Mouse (Mus musculus) mature B cell (primary cell): ENCODE results near the gene Sorbs1.

Experiments used
- in situ Hi-C: fragments of 300-500 bp; cut with MboI; formaldehyde crosslinking; loops from 2 replicates; pipeline ENCODE4 v1.14.3; 2019

Gene Sorbs1

DNA sequence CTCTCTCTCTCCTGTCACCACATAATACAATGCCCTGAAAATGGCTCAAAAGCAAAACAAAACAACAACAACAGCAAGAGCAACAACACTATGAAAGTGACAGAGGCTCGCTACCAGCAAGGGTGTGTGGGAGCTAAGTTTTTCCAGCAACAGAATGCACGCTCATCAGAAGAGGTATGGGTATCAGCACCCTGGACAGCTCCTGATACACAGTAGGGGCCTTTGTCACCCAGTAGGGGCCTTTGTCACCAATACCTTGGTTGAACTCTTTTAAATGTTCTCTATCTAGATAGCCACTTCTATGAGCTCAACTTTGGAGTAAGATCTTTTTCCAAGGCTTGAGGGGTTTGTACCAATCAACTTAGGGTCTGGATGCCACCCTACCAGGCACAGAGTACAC lies 138.9 kb downstream of the Sorbs1 start:
- in situ Hi-C loops, result loop anchor here (25.0 kb wide), 1 partner anchor 338 kb away; no protein-coding TSS in a partner anchor

DNA sequence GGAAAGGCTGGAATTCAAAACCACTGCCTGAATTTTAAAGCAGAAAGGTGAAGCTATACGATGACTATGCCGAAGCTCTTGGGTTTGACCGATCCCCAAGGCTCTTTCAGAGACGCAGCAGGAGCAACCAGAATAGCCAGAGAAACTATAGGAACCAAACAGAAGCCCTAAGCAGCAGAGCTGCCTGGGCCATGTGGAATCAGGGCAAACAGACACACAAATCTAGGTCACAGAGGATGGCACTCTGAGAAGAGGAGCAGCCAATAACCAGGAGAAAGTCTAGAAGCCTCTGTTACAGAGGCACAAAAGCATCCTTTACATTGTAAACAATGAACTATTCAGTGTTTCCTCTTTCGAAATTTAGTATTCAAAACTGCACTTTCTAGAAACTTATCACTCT lies 140.9 kb downstream of the Sorbs1 start:
- in situ Hi-C loops, result loop anchor here (25.0 kb wide), 1 partner anchor 340 kb away; no protein-coding TSS in a partner anchor

- in situ Hi-C loops, result loop anchor here (25.0 kb wide), 1 partner anchor 340 kb away; no protein-coding TSS in a partner anchor
These were observed 141.7 kb downstream of the Sorbs1 start for GRCm38 (mm10) chr19:40371866-40372265.

DNA sequence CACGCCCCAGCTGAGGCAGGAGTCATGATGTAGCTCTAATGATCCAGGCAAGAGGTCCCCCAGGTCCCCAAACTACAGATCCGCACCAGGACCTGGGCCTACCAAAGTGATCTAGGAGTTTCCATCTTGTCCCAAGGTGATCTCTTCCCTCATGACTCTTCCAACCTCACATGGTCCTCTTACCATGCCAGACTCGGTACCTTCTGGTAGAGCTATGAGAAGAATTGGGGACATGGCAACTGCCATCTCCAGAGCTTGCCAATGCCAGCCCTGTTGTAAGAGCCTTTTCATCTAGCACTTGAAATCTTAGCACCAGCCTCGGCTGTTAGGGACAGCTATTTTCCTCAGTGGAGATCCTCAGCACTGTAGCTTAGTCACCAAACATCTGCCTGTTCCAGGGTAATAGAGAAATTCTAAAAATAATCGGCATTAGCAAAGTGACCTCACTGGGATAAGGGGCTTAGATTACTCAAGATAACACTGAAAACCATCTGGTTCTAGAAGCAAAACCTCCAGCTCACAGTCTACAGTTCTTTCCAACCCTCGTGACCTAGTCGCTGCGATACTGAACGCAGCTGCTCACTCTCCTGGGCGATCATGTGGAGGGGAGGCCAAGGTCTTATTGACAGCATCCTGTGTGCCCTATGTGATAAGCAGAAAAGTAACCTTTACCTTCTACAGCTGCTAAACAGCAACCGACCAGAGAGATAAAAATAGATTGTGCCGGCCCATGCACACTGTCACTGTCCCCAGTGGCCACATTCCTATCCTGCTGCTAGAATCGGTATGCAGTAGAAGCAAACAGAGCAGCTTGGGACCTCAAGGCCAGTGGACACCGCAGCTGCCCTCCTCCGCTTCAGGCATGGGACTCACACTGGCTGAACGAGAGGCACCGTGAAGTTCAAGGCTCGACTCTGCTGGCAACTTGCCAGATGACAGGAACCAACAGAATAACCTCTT lies 143.4 kb downstream of the Sorbs1 start:
- in situ Hi-C loops, result loop anchor here (25.0 kb wide), 1 partner anchor 342 kb away; no protein-coding TSS in a partner anchor

DNA sequence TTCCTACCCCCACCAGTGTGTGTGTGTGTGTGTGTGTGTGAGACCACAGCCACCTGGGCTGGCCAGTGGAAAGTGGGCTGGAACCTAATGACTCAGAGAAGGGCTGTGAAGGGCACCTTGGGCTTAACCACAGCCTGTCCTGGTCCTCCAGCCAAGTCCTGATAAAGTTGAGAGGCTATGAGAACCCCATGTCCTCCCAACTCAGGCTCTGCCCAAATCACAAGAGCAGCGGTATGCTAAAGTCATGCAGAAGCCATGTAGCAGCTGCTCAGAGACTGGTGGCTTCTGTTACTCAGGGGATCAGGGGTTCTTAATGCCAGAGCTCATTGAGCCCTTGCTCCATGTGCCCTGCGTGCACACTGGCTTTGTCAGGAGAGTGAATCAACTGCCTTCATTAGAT lies 145.1 kb downstream of the Sorbs1 start:
- in situ Hi-C loops, result loop anchor here (25.0 kb wide), 1 partner anchor 344 kb away; no protein-coding TSS in a partner anchor

DNA sequence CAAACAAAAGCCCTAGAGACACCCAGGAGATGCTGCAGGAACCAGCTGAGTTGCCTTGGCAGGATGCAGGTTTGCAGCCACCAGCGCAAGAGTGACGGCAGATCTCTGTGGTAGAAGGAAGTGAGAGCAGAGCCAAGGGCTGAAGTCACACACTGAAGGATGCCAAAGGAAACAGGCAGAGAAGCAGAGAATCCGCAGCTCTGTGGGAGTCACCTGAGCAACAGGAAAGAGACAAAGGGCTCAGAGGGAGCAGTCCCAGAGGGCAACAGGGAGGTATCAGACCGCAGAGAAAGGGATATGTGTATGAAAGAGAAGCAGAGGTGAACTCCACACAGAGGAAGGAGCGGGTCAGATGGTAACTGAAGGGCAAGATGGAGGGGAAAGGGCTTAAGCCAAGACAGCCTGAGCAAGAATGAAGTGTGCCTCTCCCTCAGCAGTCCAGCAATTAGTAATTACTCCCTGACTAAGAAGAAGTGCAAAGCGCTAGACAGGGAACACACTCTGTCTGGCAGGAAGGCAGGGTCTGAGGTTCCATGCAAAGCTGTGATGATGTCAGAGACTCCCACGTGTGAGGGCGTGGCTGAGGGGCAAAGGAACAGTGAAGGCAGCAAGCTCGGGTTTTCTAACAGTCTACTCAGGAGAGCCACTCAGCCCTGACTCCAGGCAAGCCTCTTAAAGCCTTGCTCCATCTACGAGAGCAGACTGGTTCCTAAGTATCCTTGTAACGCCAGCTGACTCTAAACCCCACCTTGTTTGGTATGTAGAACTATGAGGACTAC lies 147.2 kb downstream of the Sorbs1 start:
- in situ Hi-C loops, result loop anchor here (25.0 kb wide), 1 partner anchor 346 kb away; no protein-coding TSS in a partner anchor

GRCm38 (mm10) chr19:40365137-40365536 lies 148.4 kb downstream of the Sorbs1 start:
- in situ Hi-C loops, result loop anchor here (25.0 kb wide), 1 partner anchor 347 kb away; no protein-coding TSS in a partner anchor

DNA sequence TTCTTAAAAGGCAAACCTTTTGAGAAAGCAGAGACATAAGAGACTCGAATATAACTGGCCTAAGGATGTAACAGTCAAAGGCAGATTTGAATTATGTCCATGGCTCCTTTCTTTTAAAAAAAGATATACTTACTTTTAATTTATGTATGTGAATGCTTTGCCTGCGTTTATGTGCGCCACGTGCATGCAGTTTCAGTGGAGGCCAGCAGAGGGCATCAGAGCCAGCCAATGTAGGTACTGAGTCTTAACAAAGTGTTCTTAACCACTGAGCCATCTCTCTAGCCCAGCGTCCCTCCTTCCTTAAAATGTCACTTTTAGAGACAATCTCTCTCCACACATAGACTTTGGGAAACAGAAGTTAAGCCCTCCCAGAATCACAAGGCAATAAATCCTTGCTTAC lies 150.1 kb downstream of the Sorbs1 start:
- in situ Hi-C loops, result loop anchor here (25.0 kb wide), 1 partner anchor 349 kb away; no protein-coding TSS in a partner anchor

DNA sequence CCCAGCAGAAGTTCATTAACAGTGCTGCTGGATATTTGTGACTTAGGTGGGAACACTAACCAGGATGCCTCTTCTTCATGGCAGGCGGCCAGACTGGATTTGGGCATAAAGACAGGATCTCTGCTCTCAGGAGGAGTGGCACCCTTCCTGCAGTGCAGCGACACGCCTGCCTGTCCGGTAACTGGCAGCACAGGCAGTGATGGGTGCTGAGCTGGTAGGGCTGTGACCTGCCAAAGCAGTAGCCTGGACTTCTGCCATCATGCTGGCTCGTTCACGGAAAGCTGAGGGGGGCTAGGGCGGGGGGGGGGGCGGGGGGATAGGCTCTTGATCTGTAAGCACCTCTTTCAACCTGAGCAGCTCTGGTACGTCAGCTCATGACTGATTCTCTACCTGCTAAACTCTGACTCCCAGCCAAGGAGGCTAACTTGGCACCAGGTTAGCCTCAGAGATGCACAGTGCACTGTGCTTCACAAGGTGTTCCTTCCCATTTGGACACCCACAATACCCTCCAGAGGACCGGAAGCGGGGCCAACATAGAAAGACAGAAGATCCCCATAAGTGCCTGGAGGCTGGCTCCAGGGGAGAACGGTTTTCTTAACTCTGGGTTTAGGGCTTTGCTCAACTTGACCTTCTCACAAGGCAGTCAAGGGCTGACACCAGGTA lies 151.2 kb downstream of the Sorbs1 start:
- in situ Hi-C loops, result loop anchor here (25.0 kb wide), 1 partner anchor 350 kb away; no protein-coding TSS in a partner anchor

DNA sequence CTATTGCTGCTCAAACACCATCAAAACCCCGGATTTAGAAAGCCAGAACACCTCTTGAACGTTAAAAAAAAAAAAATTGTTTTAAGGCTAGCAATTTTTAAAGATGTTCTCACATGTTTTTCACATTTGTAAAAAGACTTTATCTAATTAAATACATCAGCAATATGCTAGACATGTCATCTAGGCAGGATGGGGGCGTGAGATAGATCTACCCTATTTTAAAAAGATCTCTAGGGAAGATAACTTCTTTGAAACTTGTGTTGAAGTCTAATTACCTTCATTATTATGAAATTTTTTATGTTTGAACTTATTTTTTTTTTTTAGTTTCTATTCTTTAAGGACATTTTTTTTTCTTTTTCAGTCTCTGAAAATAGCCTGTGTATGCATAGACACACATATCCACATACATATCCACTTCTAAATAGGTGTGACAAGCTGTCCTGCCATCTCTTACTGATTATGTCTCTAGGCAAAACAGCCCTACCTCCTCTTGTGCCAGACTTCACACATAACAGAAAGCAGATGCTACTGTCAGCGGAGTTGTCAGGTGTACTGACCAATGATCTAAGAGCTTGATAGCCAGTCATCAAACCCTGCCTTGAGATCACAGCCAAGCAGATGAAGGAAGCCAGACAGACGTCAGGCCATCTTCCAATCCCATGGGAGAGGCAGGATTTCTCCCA lies 153.7 kb downstream of the Sorbs1 start:
- in situ Hi-C loops, result loop anchor here (25.0 kb wide), 1 partner anchor 352 kb away; no protein-coding TSS in a partner anchor

- in situ Hi-C loops, result loop anchor here (25.0 kb wide), 1 partner anchor 355 kb away; no protein-coding TSS in a partner anchor
These were observed 156.8 kb downstream of the Sorbs1 start for GRCm38 (mm10) chr19:40356536-40357522.

GRCm38 (mm10) chr19:40355075-40355474 lies 158.5 kb downstream of the Sorbs1 start:
- in situ Hi-C loops, result loop anchor here (25.0 kb wide), 1 partner anchor 357 kb away; no protein-coding TSS in a partner anchor

GRCm38 (mm10) chr19:40352006-40352405 lies 161.6 kb downstream of the Sorbs1 start:
- in situ Hi-C loops, result loop anchor here (25.0 kb wide), 1 partner anchor 360 kb away; no protein-coding TSS in a partner anchor

GRCm38 (mm10) chr19:40350835-40351234 lies 162.7 kb downstream of the Sorbs1 start:
- in situ Hi-C loops, result loop anchor here (25.0 kb wide), 1 partner anchor 361 kb away; no protein-coding TSS in a partner anchor

DNA sequence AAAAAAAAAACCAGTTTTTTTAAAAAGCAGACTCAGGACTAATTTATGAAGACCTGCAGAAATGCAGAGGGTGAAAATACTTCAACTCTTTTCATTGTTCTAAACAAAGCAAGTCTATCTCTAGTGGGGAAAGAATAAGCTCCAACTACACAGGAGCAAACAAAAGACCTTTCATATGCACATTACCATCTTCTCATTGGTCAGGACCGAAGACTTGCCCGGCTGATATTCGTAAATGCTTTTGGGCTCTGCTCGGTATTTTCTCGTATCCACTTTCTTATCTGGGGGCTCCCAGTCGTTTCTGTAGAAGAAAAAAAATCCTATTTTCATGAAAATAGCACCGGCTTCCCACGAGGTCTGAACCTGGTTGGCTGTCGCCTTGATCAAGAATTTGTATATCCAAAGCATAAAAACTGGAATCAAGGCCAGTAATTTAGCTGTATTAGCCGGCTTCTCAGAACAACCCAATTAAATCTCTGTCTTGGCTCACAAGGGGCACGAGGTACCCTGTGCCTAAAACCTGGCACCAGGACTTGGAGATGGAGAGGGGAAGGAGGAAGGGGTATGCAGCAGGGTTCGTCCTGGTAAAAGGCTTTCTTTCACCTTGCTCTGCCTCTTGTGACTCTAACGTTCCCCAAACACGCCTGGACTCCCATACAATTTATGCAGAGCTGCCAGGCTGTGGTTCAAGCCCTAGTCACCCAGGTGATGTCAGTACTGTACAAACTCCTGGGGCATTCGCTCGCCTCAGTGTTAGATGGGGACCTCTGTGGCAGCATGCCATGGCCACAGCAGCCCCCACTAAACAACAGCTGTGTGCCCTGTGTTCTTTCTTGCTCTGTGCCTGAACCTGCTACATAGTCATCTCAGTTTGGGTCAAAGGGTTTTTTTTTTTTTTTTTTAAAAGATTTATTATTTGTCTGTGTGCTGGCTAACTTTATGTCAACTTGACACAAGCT lies 163.6 kb downstream of the Sorbs1 start:
- in situ Hi-C loops, result loop anchor here (25.0 kb wide), 1 partner anchor 362 kb away; no protein-coding TSS in a partner anchor

DNA sequence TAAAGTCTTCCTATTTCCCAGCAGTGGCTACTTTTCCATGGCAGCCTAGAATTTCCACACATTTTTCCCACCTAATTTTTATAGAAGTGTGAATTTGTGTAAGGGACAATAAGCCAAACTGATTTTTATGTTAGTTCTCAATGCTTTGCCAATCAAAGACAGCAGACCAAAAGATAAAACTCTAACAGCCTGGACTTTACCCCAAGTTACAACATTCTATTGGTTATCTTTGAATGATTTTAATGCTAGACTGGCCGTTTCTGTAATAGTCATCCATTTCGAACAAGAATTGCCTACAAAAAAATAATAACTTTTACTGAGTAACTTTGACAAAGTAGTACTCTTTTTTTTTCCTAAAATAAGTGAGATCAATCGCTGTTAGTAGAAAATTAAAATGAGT lies 164.3 kb downstream of the Sorbs1 start:
- in situ Hi-C loops, result no loop called here

- in situ Hi-C loops, result no loop called here
These were observed 164.9 kb downstream of the Sorbs1 start for GRCm38 (mm10) chr19:40348652-40349051.

DNA sequence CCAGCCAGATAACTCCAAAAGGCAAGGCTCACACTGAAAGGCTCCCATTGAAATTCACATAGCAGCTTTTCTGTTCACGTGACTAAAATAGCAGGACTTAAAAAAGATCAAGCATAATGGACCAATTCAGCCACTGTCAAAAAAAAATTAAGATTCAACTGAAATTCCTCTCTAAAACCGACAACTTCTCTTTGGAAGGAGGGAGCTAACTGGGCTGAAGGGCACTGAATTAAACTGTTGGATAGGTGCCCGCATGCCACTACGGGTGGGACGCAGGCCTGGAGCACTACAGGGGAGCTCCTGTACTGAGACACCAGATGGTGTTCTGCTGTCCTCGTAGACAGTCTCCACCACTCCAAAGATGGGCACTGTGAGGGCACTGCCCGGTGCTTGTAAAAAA lies 165.4 kb downstream of the Sorbs1 start:
- in situ Hi-C loops, result no loop called here
